Mouse (Mus musculus) megakaryocyte, embryonic 14.5 days (primary cell): ENCODE data around the gene Pcgf6. TPM values are rescaled to one million over a fixed set of nuclear protein-coding genes. Genes with fewer than 3 reads are reported as not detected.
A peak's percentile ranks its signal among the peaks of the same experiment; 100 is the strongest.

Source experiments
- H3K27me3 ChIP-seq: replicated peaks from 2 replicates; pipeline ENCODE3; 2012; ENCODE audit warnings: inconsistent platforms
- H3K36me3 ChIP-seq: replicated peaks from 2 replicates; pipeline ENCODE3; 2012; ENCODE audit warnings: low read length, inconsistent platforms, mixed read lengths
- H3K4me1 ChIP-seq: 2 replicates; pipeline ENCODE4 v1.6.1; 2012; ENCODE audit warnings: inconsistent platforms
- H3K4me3 ChIP-seq: replicated peaks from 2 replicates; pipeline ENCODE3; 2012; ENCODE audit warnings: moderate library complexity, mild to moderate bottlenecking, inconsistent platforms
- H3K9me3 ChIP-seq: 2 replicates; pipeline ENCODE4 v1.6.1; 2012; ENCODE audit warnings: inconsistent platforms
- FLI1 ChIP-seq: IDR thresholded peaks from 2 replicates; pipeline ENCODE4 v1.6.1; 2012; ENCODE audit warnings: low read length, inconsistent platforms, mixed read lengths
- GATA1 ChIP-seq: IDR thresholded peaks from 3 replicates; pipeline ENCODE4 v1.6.1; 2012; ENCODE audit warnings: mixed read lengths, low read length, inconsistent platforms, borderline replicate concordance
- polyA plus RNA-seq: library from polyadenylated mRNA; stranded (reverse); fragments of >175 nt; gene quantifications from 2 replicates; pipeline ENCODE4 v1.2.3, GENCODE M21; 2012; ENCODE audit warnings: low replicate concordance; ENCODE audit not compliant: insufficient read depth

Gene Pcgf6
- 2.9 and 4.6 TPM in 2 replicates for polyA plus RNA-seq

DNA sequence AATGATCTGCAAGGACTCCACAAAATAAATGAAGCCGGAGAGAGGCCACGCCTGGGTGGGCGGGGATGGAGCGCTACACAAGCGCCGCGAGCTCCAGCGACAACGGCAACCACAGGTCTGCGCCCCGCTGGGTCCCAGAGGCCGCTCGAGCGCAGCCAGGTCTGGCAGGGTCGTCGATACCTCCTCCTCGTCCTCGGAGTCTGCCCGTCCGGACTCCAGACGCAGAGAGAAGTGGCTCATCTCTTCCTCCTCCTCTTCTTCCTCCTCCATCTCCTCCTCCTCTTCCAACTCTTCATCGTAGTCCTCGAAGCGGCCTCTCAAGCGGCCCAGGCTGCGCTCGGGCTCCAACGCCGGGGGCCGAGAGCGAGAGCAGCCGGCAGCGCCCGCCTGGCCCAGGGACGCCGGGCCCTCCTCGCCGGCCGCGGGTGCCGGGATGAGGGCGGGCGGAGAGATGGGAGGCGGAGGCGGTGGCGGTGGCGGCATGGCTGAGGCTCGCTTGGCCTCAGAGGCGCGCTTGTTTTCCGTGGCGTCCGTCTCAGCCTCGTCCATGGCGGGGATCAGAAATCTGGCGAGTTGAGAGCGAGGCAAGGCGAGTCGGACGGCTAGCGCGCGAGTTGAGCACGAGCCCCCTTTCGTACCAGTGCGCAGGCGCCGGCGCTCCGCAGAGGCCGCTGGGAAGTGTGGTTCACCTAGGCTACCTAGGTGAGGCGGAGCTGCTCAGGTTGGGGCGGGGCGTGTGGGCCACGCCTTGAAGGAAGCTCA lies at the start of gene Pcgf6:
Pcgf6 (minus strand) TSS at position 636 of the 762 bp plus-strand sequence.
- H3K4me3 ChIP-seq = peak within 1 kb of the TSS; percentile 98
- no peaks in the 10 kb centered on the region for H3K9me3 ChIP-seq
- peaks cover 25% of the 10 kb centered on the region for H3K4me1 ChIP-seq
- TF ChIP-seq GATA1 = no peak
- no peak for TF ChIP-seq FLI1
- peaks cover 20% of the 10 kb centered on the region for H3K36me3 ChIP-seq
- peaks cover 6% of the 10 kb centered on the region for H3K27me3 ChIP-seq

DNA sequence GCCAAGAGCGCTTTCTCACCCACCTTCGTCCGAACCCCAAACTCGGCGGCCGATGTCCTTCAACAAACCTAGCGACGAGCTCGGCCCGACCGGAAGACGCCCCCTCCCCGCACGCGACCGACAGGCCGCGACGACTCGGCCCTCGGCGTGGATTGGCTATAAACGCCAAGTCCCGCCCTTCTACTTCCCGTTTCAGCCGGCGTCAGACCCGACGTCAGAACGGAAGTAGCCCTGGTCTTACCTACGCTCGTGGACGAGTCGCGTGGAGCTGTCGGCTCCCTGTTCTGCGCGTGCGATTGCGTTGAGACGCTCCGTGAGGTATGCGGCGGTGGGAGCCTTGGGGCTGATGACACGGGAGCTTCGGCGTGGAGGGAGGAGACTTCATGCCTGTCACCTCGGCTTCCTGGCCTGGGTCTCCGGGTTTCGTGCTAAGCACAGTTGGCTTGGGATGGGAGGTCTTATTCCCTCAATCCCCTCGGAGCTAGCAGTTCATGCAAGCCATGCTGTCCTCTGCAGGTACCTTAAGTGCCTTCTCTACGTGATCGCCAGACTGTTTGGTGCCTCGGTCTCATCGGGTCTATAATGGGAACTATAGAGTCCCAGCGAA lies 39.9 kb upstream of the Pcgf6 start, which contains the start of the genes Usmg5 and Pdcd11:
Usmg5 (minus strand) TSS at position 98 of the 607 bp plus-strand sequence.
Pdcd11 (plus strand) TSS at position 219 of the 607 bp plus-strand sequence.
- no peaks in the 10 kb centered on the region for H3K27me3 ChIP-seq
- peaks cover 54% of the 10 kb centered on the region for H3K36me3 ChIP-seq
- H3K4me1 ChIP-seq = peaks cover 45% of the 10 kb centered on the region
- TF ChIP-seq GATA1 (no peak), FLI1 (peak; percentile 65)
- peak within 1 kb of the TSS; percentile 93 for H3K4me3 ChIP-seq
- H3K9me3 ChIP-seq = no peaks in the 10 kb centered on the region

DNA sequence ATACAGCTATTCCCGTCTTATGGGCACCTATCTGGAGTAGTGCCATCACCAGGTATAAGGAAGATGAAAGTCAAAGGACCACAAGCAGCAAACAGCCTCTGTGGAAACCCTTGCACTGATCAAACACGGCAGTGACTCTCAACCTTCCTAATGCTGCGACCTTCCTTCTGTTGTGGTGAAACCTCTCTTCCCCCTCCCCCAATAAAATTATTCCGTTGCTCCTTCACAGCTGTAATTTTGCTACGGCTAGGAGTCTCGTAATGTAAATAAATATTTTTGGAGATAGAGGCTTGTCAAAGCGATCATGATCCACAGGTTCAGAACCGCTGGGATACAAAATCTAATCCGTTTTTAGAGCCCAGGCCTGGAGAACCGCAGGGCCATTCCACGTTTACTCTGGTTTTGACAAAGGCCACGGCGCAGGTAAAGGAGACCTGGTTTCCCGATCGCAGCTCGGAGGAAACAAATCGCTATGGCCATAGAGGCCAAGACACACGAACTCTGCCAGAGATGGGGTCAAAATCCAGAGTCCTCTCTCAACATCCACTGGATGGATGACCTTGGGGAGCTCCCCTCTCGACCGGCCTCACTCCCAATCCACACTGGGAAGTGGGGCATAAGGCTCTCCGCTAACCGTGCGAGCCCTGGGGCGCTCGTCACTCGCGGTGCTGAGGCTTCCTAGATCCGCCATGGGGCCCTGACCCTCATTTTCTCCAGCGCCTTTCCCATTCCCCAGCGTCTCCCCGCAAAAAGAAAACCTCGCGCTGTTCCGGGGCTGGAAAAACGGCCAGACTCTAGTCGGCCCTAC lies 39.2 kb upstream of the Pcgf6 start:
- Histone ChIP-seq H3K9me3 (no peaks in the 10 kb centered on the region), H3K36me3 (peaks cover 53% of the 10 kb centered on the region), H3K27me3 (no peaks in the 10 kb centered on the region), H3K4me1 (peaks cover 45% of the 10 kb centered on the region), H3K4me3 (peak overlapping the region; percentile 93)
- TF ChIP-seq FLI1 (no peak), GATA1 (no peak)

DNA sequence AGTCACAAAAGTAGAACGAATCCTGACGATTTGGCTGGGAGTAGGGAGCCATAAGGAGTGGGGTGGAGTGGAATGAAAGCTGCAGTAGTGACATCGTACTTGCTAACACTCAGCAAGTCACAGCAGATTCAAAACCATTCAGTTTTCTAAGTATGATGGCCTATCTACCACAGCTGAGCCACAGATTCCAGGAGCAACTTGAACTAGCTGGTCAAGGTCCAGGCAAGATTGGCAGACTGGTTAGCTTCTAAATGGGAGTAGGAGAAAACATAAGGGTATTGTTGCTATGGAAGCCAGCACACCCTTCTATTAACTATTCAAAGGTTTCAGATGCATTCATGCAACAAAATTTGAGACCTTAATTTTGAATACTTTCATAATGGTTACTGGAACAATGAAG lies 37.5 kb upstream of the Pcgf6 start:
- TF ChIP-seq FLI1 = no peak
- Histone ChIP-seq H3K36me3 (peaks cover 53% of the 10 kb centered on the region), H3K4me3 (peak overlapping the region; percentile 78), H3K4me1 (peaks cover 42% of the 10 kb centered on the region), H3K9me3 (no peaks in the 10 kb centered on the region), H3K27me3 (no peaks in the 10 kb centered on the region)

DNA sequence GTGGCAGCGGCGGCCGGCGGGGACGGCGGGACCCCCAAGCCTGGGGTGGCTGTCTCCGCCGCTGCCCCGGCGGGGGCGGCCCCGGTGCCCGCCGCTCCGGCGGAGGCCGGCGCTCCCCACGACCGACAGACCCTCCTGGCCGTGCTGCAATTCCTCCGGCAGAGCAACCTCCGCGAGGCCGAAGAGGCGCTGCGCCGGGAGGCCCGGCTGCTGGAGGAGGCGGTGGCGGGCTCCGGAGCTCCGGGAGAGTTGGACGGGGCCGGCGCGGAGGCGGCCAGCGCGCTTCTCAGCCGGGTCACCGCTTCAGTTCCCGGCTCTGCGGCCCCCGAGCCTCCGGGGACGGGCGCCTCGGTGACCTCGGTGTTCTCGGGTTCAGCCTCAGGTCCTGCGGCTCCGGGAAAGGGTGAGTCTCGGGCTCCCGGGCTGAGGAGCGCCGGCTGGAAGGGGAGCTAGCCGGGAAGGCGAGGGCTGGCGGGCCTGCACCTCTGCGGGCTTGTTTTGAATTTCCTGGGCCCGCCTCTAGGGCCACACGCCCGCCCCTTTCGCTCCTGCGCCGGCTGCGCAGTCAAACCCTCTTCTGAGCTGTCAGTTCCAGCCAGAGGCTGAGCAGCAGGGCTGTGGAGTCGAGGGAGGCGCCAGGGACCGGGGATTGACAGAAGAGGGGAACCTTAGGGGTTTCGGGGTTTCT lies 17.4 kb upstream of the Pcgf6 start:
- no peaks in the 10 kb centered on the region for H3K27me3 ChIP-seq
- peak overlapping the region; percentile 97 for H3K4me3 ChIP-seq
- H3K9me3 ChIP-seq = no peaks in the 10 kb centered on the region
- H3K4me1 ChIP-seq = peaks cover 28% of the 10 kb centered on the region
- TF ChIP-seq GATA1 (no peak), FLI1 (no peak)
- peaks cover 29% of the 10 kb centered on the region for H3K36me3 ChIP-seq

DNA sequence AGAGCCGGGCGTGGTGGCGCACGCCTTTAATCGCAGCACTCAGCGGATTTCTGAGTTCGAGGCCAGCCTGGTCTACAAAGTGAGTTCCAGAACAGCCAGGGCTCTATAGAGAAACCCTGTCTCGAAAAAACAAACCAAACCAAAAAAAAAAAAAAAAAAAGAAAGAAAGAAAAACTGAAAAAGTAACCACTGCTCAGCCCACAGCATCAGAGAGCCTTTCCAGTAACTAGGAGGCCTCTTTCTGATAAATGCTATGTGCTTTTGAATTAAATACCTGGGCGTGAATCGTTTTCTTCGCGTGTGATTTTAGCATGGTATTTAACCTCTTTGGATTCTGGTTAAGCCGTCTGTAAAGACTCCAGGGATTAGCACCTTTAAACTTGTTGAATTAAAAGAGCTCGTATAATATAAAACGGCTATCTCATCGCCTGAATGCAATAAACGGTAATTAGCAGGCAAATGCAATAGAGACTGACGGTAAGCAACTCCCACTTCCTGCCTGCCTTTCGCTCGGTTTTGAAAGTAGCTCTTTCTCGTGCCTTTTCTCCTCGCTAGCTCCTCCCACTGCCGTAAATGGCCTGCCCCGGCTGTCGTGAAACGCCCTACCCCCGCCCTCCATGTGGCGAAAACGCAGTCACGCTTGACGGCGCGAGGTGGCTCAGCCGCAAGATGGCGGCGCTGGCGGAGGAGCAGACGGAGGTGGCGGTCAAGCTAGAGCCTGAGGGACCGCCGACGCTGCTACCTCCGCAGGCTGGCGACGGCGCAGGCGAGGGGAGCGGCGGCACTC lies 16.6 kb upstream of the Pcgf6 start, which contains the start of gene Taf5:
Taf5 (plus strand) TSS at position 651 of the 787 bp plus-strand sequence.
- H3K27me3 ChIP-seq = no peaks in the 10 kb centered on the region
- TF ChIP-seq FLI1 = 0 out of 2 replicates have a peak, but pooled peaks have one; percentile 30
- TF ChIP-seq GATA1 = no peak
- no peaks in the 10 kb centered on the region for H3K9me3 ChIP-seq
- peaks cover 28% of the 10 kb centered on the region for H3K4me1 ChIP-seq
- H3K36me3 ChIP-seq = peaks cover 22% of the 10 kb centered on the region
- H3K4me3 ChIP-seq = peak within 1 kb of the TSS; percentile 97

DNA sequence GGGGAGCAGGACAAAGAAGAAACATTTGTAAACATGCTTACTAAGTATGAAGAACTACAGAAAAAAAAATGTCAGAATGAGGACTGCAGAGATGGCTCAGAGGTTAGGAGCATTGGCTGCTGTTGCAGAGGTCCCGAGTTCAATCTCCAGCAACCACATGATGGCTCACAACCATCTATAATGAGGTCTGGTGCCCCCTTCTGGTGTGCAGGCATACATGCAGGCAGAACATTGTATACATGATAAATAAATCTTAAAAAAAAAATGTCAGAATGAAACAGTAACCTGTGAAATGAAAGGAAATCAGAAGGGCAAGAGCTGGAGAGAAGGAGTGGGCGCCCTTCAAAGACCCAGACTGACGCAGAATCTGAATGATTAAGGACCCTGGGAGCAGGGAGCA lies 15.2 kb upstream of the Pcgf6 start:
- H3K27me3 ChIP-seq = no peaks in the 10 kb centered on the region
- H3K36me3 ChIP-seq = peaks cover 9% of the 10 kb centered on the region
- TF ChIP-seq GATA1 (no peak), FLI1 (no peak)
- no peaks in the 10 kb centered on the region for H3K9me3 ChIP-seq
- H3K4me1 ChIP-seq = peaks cover 28% of the 10 kb centered on the region
- H3K4me3 ChIP-seq = no peak overlapping the region

DNA sequence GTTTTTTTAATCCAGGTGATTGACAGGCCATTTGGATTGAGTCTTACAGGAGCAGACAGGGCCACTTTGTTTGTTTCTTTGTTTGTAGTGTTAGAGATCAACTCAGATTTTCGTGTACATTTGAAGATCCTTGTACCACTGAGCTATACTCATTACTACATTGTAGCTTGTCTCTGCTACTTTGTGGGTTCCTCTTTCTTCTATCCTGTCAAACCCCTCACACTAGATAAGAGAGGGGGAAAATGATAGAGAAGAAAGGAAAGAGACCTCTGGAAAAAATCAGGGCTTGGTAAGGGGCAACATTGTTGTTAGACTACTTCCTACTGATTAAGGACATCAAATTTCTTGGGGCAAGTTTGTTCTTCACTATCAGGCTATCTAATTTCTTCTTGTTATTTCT lies 7.0 kb upstream of the Pcgf6 start:
- TF ChIP-seq GATA1 = no peak
- no peak for TF ChIP-seq FLI1
- Histone ChIP-seq H3K4me1 (no peaks in the 10 kb centered on the region), H3K36me3 (no peaks in the 10 kb centered on the region), H3K9me3 (no peaks in the 10 kb centered on the region), H3K27me3 (peaks cover 6% of the 10 kb centered on the region), H3K4me3 (no peak overlapping the region)
